Mouse (Mus musculus): ENCODE measurements around the gene Olfr370. TPM values are rescaled to one million over a fixed set of nuclear protein-coding genes. Genes with fewer than 3 reads are reported as not detected.

The Olfr370 gene
- total and polyA plus RNA-seq, 3 experiments, result not detected

- TF ChIP-seq MYC (IDR thresholded peaks at IDR 0.05; ENCODE audit: low read depth, low read length) (0 out of 2 replicates have a peak, but pooled peaks have one; percentile 26), CTCF (conservative IDR thresholded peaks at IDR 0.05 in 1 of 2, IDR thresholded peaks at IDR 0.05 in 1 of 2; ENCODE audit: low read depth in 2 of 2, low read length in 2 of 2) (peak; percentile 50 to 92), NRF1 (IDR thresholded peaks at IDR 0.05; ENCODE audit: low read depth, low read length) (peak; percentile 92), NELFE (IDR thresholded peaks at IDR 0.05; ENCODE audit: low read depth, low read length) (peak; percentile 73), ELF1 (IDR thresholded peaks at IDR 0.05; ENCODE audit: low read depth, low read length) (peak; percentile 95), MXI1 (IDR thresholded peaks at IDR 0.05; ENCODE audit: low read depth, low read length) (0 out of 2 replicates have a peak, but pooled peaks have one; percentile 53), MAZ (IDR thresholded peaks at IDR 0.05; ENCODE audit: low read depth, low read length) (peak; percentile 68; the same call in 1 of the 2 replicates), MAX (IDR thresholded peaks at IDR 0.05; ENCODE audit: low read length) (no peak), USF1 (IDR thresholded peaks at IDR 0.05; ENCODE audit: low read depth, low read length) (no peak), TCF12 (IDR thresholded peaks at IDR 0.05; ENCODE audit: low read depth, low read length) (peak; percentile 76; the same call in 1 of the 2 replicates), ETS1 (conservative IDR thresholded peaks at IDR 0.05; ENCODE audit: low read depth, low read length) (no peak), RCOR1 (conservative IDR thresholded peaks at IDR 0.05; ENCODE audit: low read depth, low read length) (no peak), SIN3A (IDR thresholded peaks at IDR 0.05; ENCODE audit: low read length) (peak; percentile 79; the same call in 1 of the 2 replicates), POLR2AphosphoS2 (IDR thresholded peaks at IDR 0.05; ENCODE audit: low read depth, low read length) (peak; percentile 47; the same call in 1 of the 2 replicates), KAT2A (IDR thresholded peaks at IDR 0.05; ENCODE audit: insufficient replicate concordance, low read length) (peak; percentile 91; the same call in 1 of the 2 replicates), HCFC1 (IDR thresholded peaks at IDR 0.05; ENCODE audit: low read depth, low read length) (peak; percentile 94), MEF2A (IDR thresholded peaks at IDR 0.05; ENCODE audit: borderline replicate concordance, low read depth, low read length) (peak; percentile 66; the same call in 1 of the 2 replicates), PAX5 (IDR thresholded peaks at IDR 0.05; ENCODE audit: low read length) (no peak)
Measured at GRCm38 (mm10) chr8:83566469-83567395, 31.2 kb downstream of the Olfr370 start, which contains the start of gene Ndufb7 (continued).

- dilution Hi-C loops (cut with MboI; ENCODE audit: extremely low pct_ligation_motif_present, extremely low pct_unique_long_range_greater_than_20kb, low sequenced_read_pairs) (no loop called here), in situ Hi-C loops (cut with MboI; ENCODE audit: low pct_ligation_motif_present, low pct_unique_long_range_greater_than_20kb, low sequenced_read_pairs) (no loop called here)
- H3K4me2 ChIP-seq (ENCODE audit: insufficient read depth, low read depth, poor library complexity, severe bottlenecking), result peak overlapping the region; percentile 89
- no peak overlapping the region for H3K27ac ChIP-seq (ENCODE audit: insufficient read depth, low read depth)
- H3K36me3 ChIP-seq (replicated peaks in 1 of 2; ENCODE audit: control insufficient read depth in 1 of 2, insufficient read depth in 1 of 2, low read length in 1 of 2), result peaks cover 27 to 45% of the 10 kb centered on the region in 2 experiments
- peak overlapping the region; percentile 82 for H3K9ac ChIP-seq (ENCODE audit: insufficient read depth, low read depth)
- peaks cover 15 to 51% of the 10 kb centered on the region in 2 experiments for H3K4me1 ChIP-seq (ENCODE audit: control insufficient read depth in 1 of 2, insufficient read depth in 2 of 2)
- H3K79me2 ChIP-seq (replicated peaks; ENCODE audit: control insufficient read depth, extremely low read depth, insufficient read depth, poor library complexity, severe bottlenecking), result peaks cover 25% of the 10 kb centered on the region
- H3K9me3 ChIP-seq (replicated peaks; ENCODE audit: low read length), result no peaks in the 10 kb centered on the region
- no peak for TF ChIP-seq BHLHE40 (IDR thresholded peaks at IDR 0.05; ENCODE audit: low read depth, low read length)
- no peak for TF ChIP-seq TBP (conservative IDR thresholded peaks at IDR 0.05; ENCODE audit: low read depth, low read length)
- no peak for TF ChIP-seq KAT2A (IDR thresholded peaks at IDR 0.05; ENCODE audit: insufficient replicate concordance, low read length)
- TF ChIP-seq ETS1 (conservative IDR thresholded peaks at IDR 0.05; ENCODE audit: low read depth, low read length), result no peak
- no peak for TF ChIP-seq ZNF384 (IDR thresholded peaks at IDR 0.05; ENCODE audit: low read depth, low read length)
- no peak for TF ChIP-seq MAX (IDR thresholded peaks at IDR 0.05; ENCODE audit: low read length)
- no peak for TF ChIP-seq USF2 (conservative IDR thresholded peaks at IDR 0.05; ENCODE audit: low read depth, low read length)
- no peaks in the 10 kb centered on the region for H3K27me3 ChIP-seq (replicated peaks)
- H3K4me3 ChIP-seq (replicated peaks in 1 of 3; ENCODE audit: low read depth in 2 of 3, low read length in 2 of 3, poor library complexity in 1 of 3), result peak overlapping the region; percentile 84 to 99 (median 85)
- no peak for DNase-seq (ENCODE audit: extremely low read depth)
Measured at GRCm38 (mm10) chr8:83567668-83568067, 32.1 kb downstream of the Olfr370 start.

Data from CH12.LX (cell line).